Mouse (Mus musculus) midbrain, embryonic 11.5 days (tissue): Measurements from ENCODE around the gene Paox. TPM values are rescaled to one million over a fixed set of nuclear protein-coding genes. Genes with fewer than 3 reads are reported as not detected.
"Not testable (repeated sequence)": the region's sequence is repeated elsewhere in the genome, so short reads cannot be mapped to it uniquely, and the experiment has no call there.

Experiments used
- ATAC-seq: fragments of 200-750 bp; cut with Nextera tagmentation; 2 replicates; pipeline ENCODE4 v1.8.0; 2017; ENCODE audit warnings: moderate TSS enrichment, moderate library complexity; ENCODE audit not compliant: low FRiP score
- DNase-seq: peaks from one replicate; pipeline ENCODE4 v3.0.0; 2015; ENCODE audit warnings: low spot score; ENCODE audit errors: missing footprints
- H3K27ac ChIP-seq: fragments of 300-500 bp; sonication (generic); 2 replicates; pipeline ENCODE4 v1.5.1; 2014; ENCODE audit warnings: low read depth, low read length
- H3K27me3 ChIP-seq: fragments of 300-500 bp; sonication (generic); 2 replicates; pipeline ENCODE4 v1.6.1; 2014; ENCODE audit warnings: mild to moderate bottlenecking, low read length, moderate library complexity, mixed read lengths; ENCODE audit not compliant: control insufficient read depth, insufficient read depth
- H3K36me3 ChIP-seq: fragments of 300-500 bp; sonication (generic); 2 replicates; pipeline ENCODE4 v1.6.1; 2014; ENCODE audit warnings: mild to moderate bottlenecking, low read length, moderate library complexity, mixed read lengths; ENCODE audit not compliant: control insufficient read depth, insufficient read depth
- H3K4me1 ChIP-seq: fragments of 300-500 bp; sonication (generic); 2 replicates; pipeline ENCODE4 v1.6.1; 2014; ENCODE audit warnings: low read length; ENCODE audit not compliant: control insufficient read depth, insufficient read depth
- H3K4me2 ChIP-seq: fragments of 300-500 bp; sonication (generic); 2 replicates; pipeline ENCODE4 v1.6.1; 2014; ENCODE audit warnings: mild to moderate bottlenecking, moderate library complexity
- H3K4me3 ChIP-seq: fragments of 300-500 bp; sonication (generic); 2 replicates; pipeline ENCODE4 v1.5.1; 2014; ENCODE audit warnings: low read depth, low read length
- H3K9ac ChIP-seq: fragments of 300-500 bp; sonication (generic); 2 replicates; pipeline ENCODE4 v1.6.1; 2014; ENCODE audit warnings: low read length
- H3K9me3 ChIP-seq: fragments of 300-500 bp; sonication (generic); 2 replicates; pipeline ENCODE4 v1.6.1; 2016; ENCODE audit warnings: low read length; ENCODE audit not compliant: control insufficient read depth
- whole genome bisulfite sequencing: fragments of 180-500 bp; shearing (Covaris S2); extraction: QIAGEN DNeasy Blood & Tissue Kit; methylation state at CpG from one replicate; pipeline ENCODE4 v1.1.7; 2014; 5-methylcytosine and 5-hydroxymethylcytosine counted together
- polyA plus RNA-seq: library from polyadenylated mRNA; unstranded; fragments of >200 nt; fragmentation: Nextera tagmentation; extraction: Ambion mirVana; gene quantifications from 2 replicates; pipeline ENCODE4 v1.2.1, GENCODE M21; 2014

Gene Paox
- polyA plus RNA-seq, 1 experiment from 2014 or later, result 12.1 TPM

- ATAC-seq (no peak), DNase-seq (no peak)
- no peaks in the 10 kb centered on the region for H3K36me3 ChIP-seq
- no peaks in the 10 kb centered on the region for H3K27me3 ChIP-seq
- 81% methylated on average over 3 of the region's 3 CpGs for WGBS
- H3K9ac ChIP-seq, result no peak overlapping the region
- no peak overlapping the region for H3K4me3 ChIP-seq
- H3K27ac ChIP-seq, result no peak overlapping the region
- 0 out of 2 replicates have a peak overlapping the region, but pooled peaks have one; percentile 1 for H3K4me2 ChIP-seq
- no peaks in the 10 kb centered on the region; the same call in 1 of the 2 replicates for H3K4me1 ChIP-seq
- H3K9me3 ChIP-seq, result no peaks in the 10 kb centered on the region
These were observed 11.3 kb downstream of the Paox start for GRCm38 (mm10) chr7:140126934-140127333.

- no peak overlapping the region for H3K27ac ChIP-seq
- DNase-seq, result no peak
- WGBS, result 80% methylated on average over 2 of the region's 2 CpGs
- H3K4me2 ChIP-seq, result no peak overlapping the region
- no peak for ATAC-seq
- H3K36me3 ChIP-seq, result no peaks in the 10 kb centered on the region
- H3K27me3 ChIP-seq, result no peaks in the 10 kb centered on the region
- H3K9me3 ChIP-seq, result no peaks in the 10 kb centered on the region
- no peaks in the 10 kb centered on the region; the same call in 1 of the 2 replicates for H3K4me1 ChIP-seq
- H3K4me3 ChIP-seq, result no peak overlapping the region
- H3K9ac ChIP-seq, result no peak overlapping the region
These were observed 12.3 kb downstream of the Paox start for GRCm38 (mm10) chr7:140127911-140128310.

GRCm38 (mm10) chr7:140132184-140132583, 16.6 kb downstream of the Paox start:
- ATAC-seq, result not testable (repeated sequence)

GRCm38 (mm10) chr7:140134033-140134432, 18.4 kb downstream of the Paox start:
- not testable (repeated sequence) for H3K4me2 ChIP-seq, DNase-seq, H3K9ac ChIP-seq, H3K27ac ChIP-seq, H3K4me1 ChIP-seq, H3K27me3 ChIP-seq, H3K36me3 ChIP-seq, ATAC-seq, H3K9me3 ChIP-seq, H3K4me3 ChIP-seq
- WGBS, result 94% methylated on average over 3 of the region's 7 CpGs

More at GRCm38 (mm10) chr7:140132184-140132583, 16.6 kb downstream of the Paox start:
- not testable (repeated sequence) for H3K27ac ChIP-seq, H3K36me3 ChIP-seq, H3K27me3 ChIP-seq, H3K4me2 ChIP-seq, DNase-seq, H3K4me3 ChIP-seq, H3K4me1 ChIP-seq, H3K9me3 ChIP-seq, H3K9ac ChIP-seq
- WGBS, result 94% methylated on average over 7 of the region's 7 CpGs

- DNase-seq (no peak), ATAC-seq (no peak)
- Histone ChIP-seq H3K4me2 (no peak overlapping the region), H3K4me1 (peaks cover 6% of the 10 kb centered on the region), H3K4me3 (no peak overlapping the region), H3K9ac (no peak overlapping the region), H3K9me3 (no peaks in the 10 kb centered on the region), H3K27me3 (no peaks in the 10 kb centered on the region), H3K27ac (no peak overlapping the region), H3K36me3 (no peaks in the 10 kb centered on the region)
- WGBS, result 89% methylated on average over 5 of the region's 5 CpGs
These were observed 19.6 kb downstream of the Paox start for GRCm38 (mm10) chr7:140135106-140135770.

GRCm38 (mm10) chr7:140137135-140138020, 21.8 kb downstream of the Paox start, which contains the start of gene Mtg1:
Gene Mtg1 (plus strand): TSS chr7:140137564.
- no peaks in the 10 kb centered on the region for H3K9me3 ChIP-seq
- peaks cover 6% of the 10 kb centered on the region for H3K4me1 ChIP-seq
- H3K9ac ChIP-seq, result peak within 1 kb of the TSS; percentile 81
- 3% methylated on average over 39 of the region's 39 CpGs for WGBS
- ATAC-seq (peak; percentile 97), DNase-seq (peak; percentile 99)
- no peaks in the 10 kb centered on the region for H3K27me3 ChIP-seq
- H3K27ac ChIP-seq, result no peak within 1 kb of the TSS
- H3K36me3 ChIP-seq, result no peaks in the 10 kb centered on the region
- H3K4me2 ChIP-seq, result peak within 1 kb of the TSS; percentile 96
- peak within 1 kb of the TSS; percentile 59 for H3K4me3 ChIP-seq

GRCm38 (mm10) chr7:140138021-140138310, 22.4 kb downstream of the Paox start:
- Histone ChIP-seq H3K4me3 (peak overlapping the region; percentile 59), H3K4me1 (peaks cover 6% of the 10 kb centered on the region), H3K9me3 (no peaks in the 10 kb centered on the region), H3K36me3 (no peaks in the 10 kb centered on the region), H3K4me2 (peak overlapping the region; percentile 96), H3K9ac (peak overlapping the region; percentile 81), H3K27ac (no peak overlapping the region), H3K27me3 (no peaks in the 10 kb centered on the region)
- DNase-seq (peak; percentile 91), ATAC-seq (no peak)
- 1% methylated on average over 8 of the region's 8 CpGs for WGBS

- no peak for ATAC-seq
- H3K27me3 ChIP-seq, result no peaks in the 10 kb centered on the region
- DNase-seq, result peak; percentile 88
- no peak overlapping the region for H3K27ac ChIP-seq
- H3K36me3 ChIP-seq, result no peaks in the 10 kb centered on the region
- 4% methylated on average over 14 of the region's 14 CpGs for WGBS
- H3K9ac ChIP-seq, result no peak overlapping the region
- no peak overlapping the region for H3K4me2 ChIP-seq
- no peak overlapping the region for H3K4me3 ChIP-seq
- peaks cover 6% of the 10 kb centered on the region for H3K4me1 ChIP-seq
- no peaks in the 10 kb centered on the region for H3K9me3 ChIP-seq
These were observed 25.8 kb downstream of the Paox start for GRCm38 (mm10) chr7:140141350-140141749.

GRCm38 (mm10) chr7:140144550-140144949, 29.0 kb downstream of the Paox start:
- Histone ChIP-seq H3K27ac (no peak overlapping the region), H3K4me1 (no peaks in the 10 kb centered on the region), H3K4me2 (no peak overlapping the region), H3K9ac (no peak overlapping the region), H3K9me3 (no peaks in the 10 kb centered on the region), H3K27me3 (no peaks in the 10 kb centered on the region), H3K36me3 (no peaks in the 10 kb centered on the region), H3K4me3 (no peak overlapping the region)
- WGBS, result 89% methylated on average over 4 of the region's 4 CpGs
- no peak for ATAC-seq
- DNase-seq, result no peak
